Mouse (Mus musculus) bone marrow, adult 2 months (tissue): ENCODE measurements around the gene Mllt10. TPM values are rescaled to one million over a fixed set of nuclear protein-coding genes. Genes with fewer than 3 reads are reported as not detected.

ENCODE experiments used
- H3K27ac ChIP-seq: fragments of 200-500 bp; 2 replicates; pipeline ENCODE4 v1.5.1; 2012; ENCODE audit warnings: low read depth, mild to moderate bottlenecking, control low read depth, inconsistent platforms, low read length; ENCODE audit not compliant: control insufficient read depth, poor library complexity, insufficient read depth
- H3K4me1 ChIP-seq: fragments of 200-500 bp; 2 replicates; pipeline ENCODE4 v1.6.1; 2011; ENCODE audit warnings: low read length; ENCODE audit not compliant: control insufficient read depth, insufficient read depth
- H3K4me3 ChIP-seq: fragments of 200-500 bp; replicated peaks from 2 replicates; pipeline ENCODE3; 2011; ENCODE audit warnings: mild to moderate bottlenecking, low read depth, low read length, control low read depth; ENCODE audit not compliant: control insufficient read depth
- CTCF ChIP-seq: fragments of 200-500 bp; IDR thresholded peaks from 2 replicates; pipeline ENCODE4 v1.5.1; 2011; ENCODE audit warnings: low read length, control low read depth; ENCODE audit not compliant: control insufficient read depth, insufficient read depth
- POLR2A ChIP-seq: fragments of 200-500 bp; IDR thresholded peaks from 2 replicates; pipeline ENCODE4 v1.6.1; 2011; ENCODE audit warnings: low read depth, mild to moderate bottlenecking, control low read depth, low read length, borderline replicate concordance; ENCODE audit not compliant: control insufficient read depth
- WGBS: fragments of 180-500 bp; shearing (Covaris S2); methylation state at CpG from one replicate; pipeline ENCODE4 v1.1.7; 2018; 5-methylcytosine and 5-hydroxymethylcytosine counted together
- polyA plus RNA-seq: library from polyadenylated mRNA; stranded (reverse); fragments of >200 nt; gene quantifications from 2 replicates; pipeline ENCODE4 v1.2.4, GENCODE M21; 2011; ENCODE audit warnings: low replicate concordance; ENCODE audit not compliant: missing spikeins, insufficient read depth, insufficient read length

The Mllt10 gene
- polyA plus RNA-seq, 1 experiment: 49.4 TPM

GRCm38 (mm10) chr2:18031831-18032537 is 23.1 kb upstream of the Mllt10 start:
- no peak overlapping the region for H3K4me3 ChIP-seq
- no peak overlapping the region for H3K27ac ChIP-seq
- TF ChIP-seq CTCF (no peak), POLR2A (no peak)
- no peaks in the 10 kb centered on the region; the same call in 1 of the 2 replicates for H3K4me1 ChIP-seq
- WGBS: 14% methylated on average over 34 of the region's 34 CpGs

GRCm38 (mm10) chr2:18032538-18032895 is 22.5 kb upstream of the Mllt10 start:
- WGBS: 81% methylated on average over 5 of the region's 5 CpGs
- H3K4me1 ChIP-seq: no peaks in the 10 kb centered on the region
- no peak overlapping the region for H3K4me3 ChIP-seq
- TF ChIP-seq CTCF: no peak
- TF ChIP-seq POLR2A: no peak
- H3K27ac ChIP-seq: no peak overlapping the region

GRCm38 (mm10) chr2:18033166-18034108 is 21.6 kb upstream of the Mllt10 start:
- Histone ChIP-seq H3K4me3 (no peak overlapping the region), H3K27ac (no peak overlapping the region), H3K4me1 (no peaks in the 10 kb centered on the region)
- no peak for TF ChIP-seq CTCF
- TF ChIP-seq POLR2A: no peak
- WGBS: 78% methylated on average over 10 of the region's 10 CpGs

GRCm38 (mm10) chr2:18034371-18035250 is 20.4 kb upstream of the Mllt10 start:
- Histone ChIP-seq H3K27ac (no peak overlapping the region), H3K4me3 (no peak overlapping the region), H3K4me1 (no peaks in the 10 kb centered on the region)
- TF ChIP-seq CTCF (no peak), POLR2A (no peak)
- 81% methylated on average over 10 of the region's 10 CpGs for WGBS

- H3K27ac ChIP-seq: no peak within 1 kb of the TSS
- no peak within 1 kb of the TSS for H3K4me3 ChIP-seq
- H3K4me1 ChIP-seq: no peaks in the 10 kb centered on the region
- 28% methylated on average over 2 of the region's 2 CpGs for WGBS
- no peak for TF ChIP-seq CTCF
- no peak for TF ChIP-seq POLR2A
These were observed 17.5 kb upstream of the Mllt10 start, which contains the start of gene A930004D18Rik for GRCm38 (mm10) chr2:18037491-18037890. TSS of gene A930004D18Rik (minus strand) at chr2:18037737.

- no peaks in the 10 kb centered on the region for H3K4me1 ChIP-seq
- 75% methylated on average over 3 of the region's 3 CpGs for WGBS
- TF ChIP-seq POLR2A (no peak), CTCF (no peak)
These were observed 16.8 kb upstream of the Mllt10 start for GRCm38 (mm10) chr2:18038141-18038752.

GRCm38 (mm10) chr2:18038895-18039371 is 16.1 kb upstream of the Mllt10 start:
- Histone ChIP-seq H3K4me3 (no peak overlapping the region), H3K27ac (no peak overlapping the region), H3K4me1 (no peaks in the 10 kb centered on the region)
- TF ChIP-seq POLR2A: no peak
- no peak for TF ChIP-seq CTCF
- WGBS: 86% methylated on average over 10 of the region's 10 CpGs

More at GRCm38 (mm10) chr2:18038141-18038752, 16.8 kb upstream of the Mllt10 start:
- H3K27ac ChIP-seq: no peak overlapping the region
- H3K4me3 ChIP-seq: no peak overlapping the region
